Mouse (Mus musculus) embryonic facial prominence, embryonic 15.5 days (tissue): ENCODE data around the gene Lpcat1. TPM values are rescaled to one million over a fixed set of nuclear protein-coding genes. Genes with fewer than 3 reads are reported as not detected.
A peak's percentile ranks its signal among the peaks of the same experiment; 100 is the strongest.

Experiments used
- ATAC-seq: fragments of 200-750 bp; cut with Nextera tagmentation; 2 replicates; pipeline ENCODE4 v1.8.0; 2017; ENCODE audit warnings: low read depth, moderate TSS enrichment; ENCODE audit not compliant: insufficient number of reproducible peaks, low FRiP score, low TSS enrichment
- H3K27ac ChIP-seq: fragments of 300-500 bp; sonication (generic); replicated peaks from 2 replicates; pipeline ENCODE4 v1.5.1; 2015; ENCODE audit warnings: mild to moderate bottlenecking, inconsistent platforms
- H3K27me3 ChIP-seq: fragments of 300-500 bp; sonication (generic); 2 replicates; pipeline ENCODE4 v1.6.1; 2015; ENCODE audit warnings: inconsistent platforms
- H3K36me3 ChIP-seq: fragments of 300-500 bp; sonication (generic); 2 replicates; pipeline ENCODE4 v1.6.1; 2015; ENCODE audit warnings: mild to moderate bottlenecking, inconsistent platforms
- H3K4me1 ChIP-seq: fragments of 300-500 bp; sonication (generic); 2 replicates; pipeline ENCODE4 v1.6.1; 2015; ENCODE audit warnings: inconsistent platforms
- H3K4me2 ChIP-seq: fragments of 300-500 bp; sonication (generic); replicated peaks from 2 replicates; pipeline ENCODE4 v1.6.1; 2015; ENCODE audit warnings: mild to moderate bottlenecking, inconsistent platforms
- H3K4me3 ChIP-seq: fragments of 300-500 bp; sonication (generic); replicated peaks from 2 replicates; pipeline ENCODE4 v1.5.1; 2015; ENCODE audit warnings: mild to moderate bottlenecking, inconsistent platforms
- H3K9ac ChIP-seq: fragments of 300-500 bp; sonication (generic); 2 replicates; pipeline ENCODE4 v1.6.1; 2015; ENCODE audit warnings: inconsistent platforms
- H3K9me3 ChIP-seq: fragments of 300-500 bp; sonication (generic); replicated peaks from 2 replicates; pipeline ENCODE4 v1.6.1; 2016; ENCODE audit warnings: inconsistent platforms
- WGBS: fragments of 180-500 bp; shearing (Covaris S2); methylation state at CpG from one replicate; pipeline ENCODE4 v1.1.7; 2015; 5-methylcytosine and 5-hydroxymethylcytosine counted together
- polyA plus RNA-seq: library from polyadenylated mRNA; unstranded; fragments of >200 nt; fragmentation: Nextera tagmentation; extraction: Ambion mirVana; gene quantifications from 2 replicates; pipeline ENCODE4 v1.2.1, GENCODE M21; 2015

Gene Lpcat1
- polyA plus RNA-seq, 1 experiment from 2014 or later = 35.0 TPM

DNA sequence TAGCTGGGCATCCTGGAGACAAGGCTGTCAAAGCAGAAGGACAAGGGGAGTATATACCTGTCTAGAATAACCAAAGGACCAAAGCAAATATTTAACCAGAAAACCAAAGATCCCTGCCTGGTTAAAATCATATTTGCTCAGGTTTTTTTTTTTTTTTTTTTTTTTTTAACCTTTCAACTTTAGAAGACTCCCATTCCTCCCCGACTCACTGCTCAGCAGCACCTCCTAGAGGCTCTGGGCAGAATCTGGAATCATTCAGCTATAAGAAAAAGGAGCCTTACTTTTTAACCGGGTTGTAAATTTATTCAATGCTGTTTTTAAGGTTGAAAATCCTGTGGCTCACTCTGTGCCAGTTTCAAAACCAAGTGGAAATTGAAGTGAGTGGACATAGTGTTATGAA, 35.7 kb downstream of the Lpcat1 start:
- ATAC-seq = no peak
- H3K27me3 ChIP-seq = no peaks in the 10 kb centered on the region
- WGBS = 66% methylated on average over 2 of the region's 2 CpGs
- H3K36me3 ChIP-seq = peaks cover 63% of the 10 kb centered on the region
- no peak overlapping the region for H3K9ac ChIP-seq
- H3K9me3 ChIP-seq = no peaks in the 10 kb centered on the region
- no peak overlapping the region for H3K27ac ChIP-seq
- no peaks in the 10 kb centered on the region for H3K4me1 ChIP-seq
- no peak overlapping the region for H3K4me2 ChIP-seq
- no peak overlapping the region for H3K4me3 ChIP-seq

GRCm38 (mm10) chr13:73505686-73506467, 38.9 kb downstream of the Lpcat1 start:
- peaks cover 46% of the 10 kb centered on the region for H3K36me3 ChIP-seq
- ATAC-seq = no peak
- no peak overlapping the region for H3K9ac ChIP-seq
- H3K27ac ChIP-seq = no peak overlapping the region
- no peaks in the 10 kb centered on the region for H3K27me3 ChIP-seq
- no peak overlapping the region for H3K4me3 ChIP-seq
- no peak overlapping the region for H3K4me2 ChIP-seq
- no peaks in the 10 kb centered on the region for H3K4me1 ChIP-seq
- no peaks in the 10 kb centered on the region for H3K9me3 ChIP-seq
- 50% methylated on average over 7 of the region's 7 CpGs for WGBS

DNA sequence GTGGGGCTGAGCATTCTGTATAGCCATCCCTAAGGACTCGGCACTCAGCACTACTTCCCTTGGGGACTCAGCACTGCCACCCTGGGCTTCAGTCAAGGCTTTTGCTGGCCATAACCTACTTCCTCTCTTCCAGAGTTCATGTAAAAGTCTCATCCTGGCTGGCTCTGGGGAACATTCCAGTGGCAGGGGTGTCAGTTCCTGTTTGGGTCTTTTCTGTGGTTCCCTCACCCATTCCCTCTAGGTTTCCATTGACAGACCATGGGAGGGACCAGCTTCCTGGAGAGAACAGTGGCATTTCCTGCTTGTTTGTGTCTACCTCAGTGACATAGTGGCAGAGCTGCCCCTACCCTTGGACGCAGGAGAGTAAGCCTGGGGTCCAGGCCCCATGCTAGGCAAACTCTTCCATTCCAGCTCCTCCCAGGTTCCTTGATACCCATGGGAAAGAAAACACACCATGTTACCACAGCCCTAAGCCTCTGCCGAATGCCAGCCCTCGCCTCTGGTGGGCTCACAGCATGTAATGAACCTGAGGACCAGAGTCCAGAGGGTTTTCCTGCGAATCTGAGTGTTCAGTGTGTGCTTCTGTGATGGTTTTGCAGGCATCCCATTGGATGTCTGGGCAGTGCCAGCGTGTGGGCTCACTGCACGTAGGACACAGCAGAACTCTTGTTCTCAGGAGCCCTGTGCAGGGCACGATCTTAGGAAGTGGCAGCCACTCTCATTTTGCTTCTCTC, 42.0 kb downstream of the Lpcat1 start:
- 82% methylated on average over 8 of the region's 8 CpGs for WGBS
- no peaks in the 10 kb centered on the region for H3K4me1 ChIP-seq
- no peaks in the 10 kb centered on the region for H3K9me3 ChIP-seq
- no peak overlapping the region for H3K27ac ChIP-seq
- no peak overlapping the region for H3K4me3 ChIP-seq
- H3K36me3 ChIP-seq = peaks cover 54% of the 10 kb centered on the region
- no peak for ATAC-seq
- H3K27me3 ChIP-seq = no peaks in the 10 kb centered on the region
- no peak overlapping the region for H3K9ac ChIP-seq
- no peak overlapping the region for H3K4me2 ChIP-seq

DNA sequence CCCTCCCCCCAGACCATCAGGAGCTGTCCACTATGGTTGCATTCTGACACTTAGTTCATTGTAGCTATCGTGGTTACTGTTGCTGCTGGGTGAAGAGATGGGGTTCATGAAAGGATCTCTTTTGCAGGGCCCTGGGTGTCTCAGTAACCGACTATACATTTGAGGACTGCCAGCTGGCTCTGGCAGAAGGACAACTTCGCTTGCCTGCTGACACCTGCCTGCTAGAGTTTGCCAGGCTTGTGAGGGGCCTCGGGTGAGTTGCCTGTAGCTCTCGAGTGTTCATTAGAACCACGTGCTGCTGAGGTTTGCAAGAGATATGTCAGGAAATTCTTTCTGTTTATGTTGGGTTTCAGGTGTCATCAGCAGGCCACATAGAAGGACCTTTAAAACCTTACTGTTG, 42.9 kb downstream of the Lpcat1 start:
- Histone ChIP-seq H3K27me3 (no peaks in the 10 kb centered on the region), H3K9ac (no peak overlapping the region), H3K4me3 (no peak overlapping the region), H3K36me3 (peaks cover 63% of the 10 kb centered on the region), H3K9me3 (no peaks in the 10 kb centered on the region), H3K4me2 (no peak overlapping the region), H3K27ac (no peak overlapping the region), H3K4me1 (no peaks in the 10 kb centered on the region)
- ATAC-seq = no peak
- 63% methylated on average over 6 of the region's 6 CpGs for WGBS

DNA sequence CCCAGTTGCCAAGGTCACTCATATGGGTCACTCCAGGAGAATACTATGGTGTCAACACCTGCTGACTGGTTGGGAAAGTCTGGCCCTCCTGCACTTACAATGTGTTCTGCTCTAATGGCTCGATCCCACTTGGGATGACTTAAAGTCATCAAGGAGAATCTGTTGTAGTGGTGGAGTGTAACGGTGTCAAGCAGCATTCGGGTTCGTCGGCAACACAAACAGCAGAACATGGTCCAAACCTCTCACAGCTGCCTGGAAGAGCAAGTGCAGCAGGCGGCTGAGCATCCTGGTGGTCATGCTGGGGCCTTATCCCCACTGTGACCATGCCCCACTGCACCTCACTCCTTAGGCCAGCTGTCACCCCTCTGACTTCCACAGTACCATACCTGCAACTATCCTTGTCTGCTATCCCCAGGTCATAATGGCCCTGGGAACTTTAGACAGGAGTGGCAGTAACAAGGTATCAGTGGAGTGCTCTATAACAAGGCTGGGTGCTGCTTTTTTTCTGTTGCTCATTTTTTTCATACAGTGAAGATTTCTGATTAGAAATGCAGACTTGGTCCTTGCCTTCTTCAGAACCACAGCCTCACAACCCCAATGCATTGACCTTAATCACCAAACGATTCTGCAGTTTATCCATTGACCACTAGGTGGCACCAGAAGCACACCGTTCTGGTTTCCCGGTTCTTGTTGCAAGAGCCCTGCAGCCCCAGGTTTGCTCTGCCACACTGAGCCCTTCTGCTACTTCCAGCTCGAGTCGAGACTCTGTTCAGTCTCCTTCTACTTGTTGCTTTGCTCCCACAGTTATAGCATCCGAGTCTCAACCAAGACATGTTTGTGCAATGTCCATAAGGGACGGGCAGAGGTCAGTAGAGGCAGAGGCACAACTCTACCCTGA, 46.0 kb downstream of the Lpcat1 start:
- no peaks in the 10 kb centered on the region for H3K9me3 ChIP-seq
- ATAC-seq = no peak
- WGBS = 56% methylated on average over 13 of the region's 13 CpGs
- peaks cover 55% of the 10 kb centered on the region for H3K36me3 ChIP-seq
- no peaks in the 10 kb centered on the region for H3K27me3 ChIP-seq
- H3K9ac ChIP-seq = no peak overlapping the region
- H3K4me2 ChIP-seq = no peak overlapping the region
- no peaks in the 10 kb centered on the region for H3K4me1 ChIP-seq
- H3K4me3 ChIP-seq = no peak overlapping the region
- H3K27ac ChIP-seq = no peak overlapping the region

DNA sequence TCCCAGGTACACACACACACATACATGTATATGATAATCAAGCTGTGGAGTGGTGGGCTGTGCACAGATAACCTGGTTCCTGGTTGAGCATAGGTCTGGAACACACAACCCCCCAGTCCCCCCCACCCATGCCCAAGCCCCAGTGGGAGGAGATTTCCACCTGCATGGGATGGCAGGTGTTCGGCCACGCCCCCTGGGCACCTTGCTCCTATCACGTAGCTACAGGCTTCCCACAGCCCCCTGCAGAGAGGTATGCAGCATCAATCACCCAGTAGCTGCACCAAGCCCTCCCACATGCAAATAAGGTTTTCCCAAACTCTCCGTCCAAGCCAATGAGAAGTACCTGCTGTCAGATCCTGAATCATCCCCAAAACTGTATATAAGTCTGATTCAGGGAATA, 49.9 kb downstream of the Lpcat1 start:
- 70% methylated on average over 4 of the region's 4 CpGs for WGBS
- no peak overlapping the region for H3K4me2 ChIP-seq
- no peaks in the 10 kb centered on the region for H3K4me1 ChIP-seq
- no peak overlapping the region for H3K27ac ChIP-seq
- no peak overlapping the region for H3K9ac ChIP-seq
- no peaks in the 10 kb centered on the region for H3K27me3 ChIP-seq
- no peak for ATAC-seq
- peaks cover 36% of the 10 kb centered on the region for H3K36me3 ChIP-seq
- H3K4me3 ChIP-seq = no peak overlapping the region
- no peaks in the 10 kb centered on the region for H3K9me3 ChIP-seq

- H3K9me3 ChIP-seq = no peaks in the 10 kb centered on the region
- H3K27ac ChIP-seq = no peak overlapping the region
- 86% methylated on average over 3 of the region's 3 CpGs for WGBS
- no peaks in the 10 kb centered on the region for H3K36me3 ChIP-seq
- H3K4me2 ChIP-seq = no peak overlapping the region
- H3K4me1 ChIP-seq = peaks cover 10% of the 10 kb centered on the region
- peaks cover 50% of the 10 kb centered on the region for H3K27me3 ChIP-seq
- H3K9ac ChIP-seq = no peak overlapping the region
- no peak overlapping the region for H3K4me3 ChIP-seq
- ATAC-seq = no peak
Measured at GRCm38 (mm10) chr13:73533716-73534115, 66.7 kb downstream of the Lpcat1 start.

GRCm38 (mm10) chr13:73535287-73535686, 68.3 kb downstream of the Lpcat1 start:
- no peak overlapping the region for H3K4me3 ChIP-seq
- no peak overlapping the region for H3K4me2 ChIP-seq
- H3K27ac ChIP-seq = no peak overlapping the region
- peaks cover 10% of the 10 kb centered on the region for H3K4me1 ChIP-seq
- H3K36me3 ChIP-seq = no peaks in the 10 kb centered on the region
- peaks cover 50% of the 10 kb centered on the region for H3K27me3 ChIP-seq
- 52% methylated on average over 3 of the region's 3 CpGs for WGBS
- no peak overlapping the region for H3K9ac ChIP-seq
- no peak for ATAC-seq
- no peaks in the 10 kb centered on the region for H3K9me3 ChIP-seq

DNA sequence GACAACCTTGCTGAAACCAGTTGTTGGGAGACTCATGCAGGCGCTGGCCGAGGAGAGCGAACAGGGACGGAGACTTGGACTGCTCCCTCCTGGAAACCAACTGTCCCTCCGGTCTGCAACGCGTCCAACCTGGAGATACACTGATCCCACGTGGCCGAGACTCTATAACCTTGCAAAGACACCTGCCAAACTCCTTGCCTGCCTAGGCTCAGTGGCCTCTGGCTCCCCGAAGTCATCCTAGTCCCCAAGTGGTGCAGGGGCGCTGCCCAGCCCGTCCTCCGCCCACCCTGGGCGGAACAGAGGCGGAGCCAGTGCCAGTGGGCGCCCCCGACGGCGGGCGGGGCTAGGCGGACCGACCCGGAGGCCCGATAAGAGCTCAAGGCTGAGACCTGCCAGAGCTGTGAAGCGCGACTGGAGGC, 69.4 kb downstream of the Lpcat1 start, which contains the start of gene Slc6a3:
Gene Slc6a3 (plus strand): TSS at position 345 of the 419 bp plus-strand sequence.
- Histone ChIP-seq H3K36me3 (no peaks in the 10 kb centered on the region), H3K4me3 (peak within 1 kb of the TSS; percentile 46), H3K27me3 (peaks cover 50% of the 10 kb centered on the region), H3K4me2 (peak within 1 kb of the TSS; percentile 86), H3K9me3 (no peaks in the 10 kb centered on the region), H3K27ac (no peak within 1 kb of the TSS), H3K9ac (no peak within 1 kb of the TSS), H3K4me1 (peaks cover 10% of the 10 kb centered on the region)
- 1% methylated on average over 26 of the region's 26 CpGs for WGBS
- peak; percentile 39; the same call in 1 of the 2 replicates for ATAC-seq

DNA sequence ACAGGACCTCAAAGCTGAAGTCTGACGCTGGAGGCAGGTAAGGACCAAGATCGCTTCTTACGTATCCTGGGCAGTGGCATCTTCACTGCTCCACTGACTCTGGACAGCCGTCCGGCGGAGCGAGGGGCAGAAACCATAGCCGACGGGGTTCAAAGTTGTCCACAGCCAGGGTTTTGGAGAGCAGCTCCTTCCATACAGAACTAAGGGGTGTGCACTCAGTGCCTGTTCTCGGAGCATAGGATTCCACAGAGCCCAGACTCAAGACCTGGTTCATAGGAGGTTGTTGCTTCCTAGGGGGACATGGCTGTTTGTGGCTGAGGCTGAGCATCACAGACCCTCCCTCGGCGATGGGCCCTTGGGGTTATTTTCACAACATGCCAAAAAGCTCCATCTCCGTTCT, 69.8 kb downstream of the Lpcat1 start:
- peak overlapping the region; percentile 46 for H3K4me3 ChIP-seq
- WGBS = 14% methylated on average over 13 of the region's 13 CpGs

DNA sequence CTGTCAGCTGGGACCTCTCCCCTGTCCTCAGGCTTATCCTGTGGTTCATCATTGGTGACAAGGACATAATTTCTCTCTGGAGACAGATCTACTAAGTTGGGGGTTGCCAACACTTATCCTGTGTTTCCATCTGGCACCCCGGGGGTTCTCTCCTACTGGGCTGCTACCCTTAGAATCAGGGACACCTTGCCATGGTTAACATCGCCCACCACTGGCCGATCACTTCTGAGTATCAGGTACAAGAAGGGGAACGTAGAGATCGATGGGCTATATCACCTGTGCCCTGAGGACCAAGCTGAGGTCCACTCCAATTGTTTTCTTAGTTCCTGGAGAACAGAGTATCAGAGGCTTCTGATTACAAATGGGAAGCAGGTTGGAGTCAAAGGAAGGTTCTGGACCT, 97.2 kb downstream of the Lpcat1 start:
- no peak overlapping the region for H3K9ac ChIP-seq
- no peak for ATAC-seq
- 80% methylated on average over 5 of the region's 5 CpGs for WGBS
- H3K9me3 ChIP-seq = no peaks in the 10 kb centered on the region
- H3K27ac ChIP-seq = no peak overlapping the region
- no peak overlapping the region for H3K4me3 ChIP-seq
- no peaks in the 10 kb centered on the region for H3K36me3 ChIP-seq
- no peak overlapping the region for H3K4me2 ChIP-seq
- no peaks in the 10 kb centered on the region for H3K27me3 ChIP-seq
- no peaks in the 10 kb centered on the region for H3K4me1 ChIP-seq

More for the DNA sequence above, 69.8 kb downstream of the Lpcat1 start:
- no peak overlapping the region for H3K27ac ChIP-seq
- peaks cover 10% of the 10 kb centered on the region for H3K4me1 ChIP-seq
- ATAC-seq = no peak
- H3K4me2 ChIP-seq = peak overlapping the region; percentile 86
- H3K9me3 ChIP-seq = no peaks in the 10 kb centered on the region
- no peak overlapping the region for H3K9ac ChIP-seq
- peaks cover 50% of the 10 kb centered on the region for H3K27me3 ChIP-seq
- no peaks in the 10 kb centered on the region for H3K36me3 ChIP-seq
